Mouse (Mus musculus): ENCODE data around the gene Gm49630.
"Not testable (repeated sequence)": the region's sequence is repeated elsewhere in the genome, so short reads cannot be mapped to it uniquely, and the experiment has no call there.

Gm49630 gene

GRCm38 (mm10) chr17:7371879-7372278, at the start of gene Gm49630:
Gene Gm49630 (minus strand): TSS chr17:7371979.
- not testable (repeated sequence) for DNase-seq (ENCODE audit: low spot score in 2 of 2)

GRCm38 (mm10) chr17:7420191-7420973, 48.6 kb upstream of the Gm49630 start:
- not testable (repeated sequence) for DNase-seq (ENCODE audit: low spot score in 2 of 2)

- not testable (repeated sequence) for DNase-seq (ENCODE audit: low spot score in 2 of 2)
Measured at GRCm38 (mm10) chr17:7414601-7415310, 43.0 kb upstream of the Gm49630 start.

- not testable (repeated sequence) for DNase-seq (ENCODE audit: low spot score in 2 of 2)
Measured at GRCm38 (mm10) chr17:7413336-7413735, 41.6 kb upstream of the Gm49630 start.

- not testable (repeated sequence) for DNase-seq (ENCODE audit: low spot score in 2 of 2)
Measured at GRCm38 (mm10) chr17:7399770-7400169, 28.0 kb upstream of the Gm49630 start.

- not testable (repeated sequence) for DNase-seq (ENCODE audit: low spot score in 2 of 2)
Measured at GRCm38 (mm10) chr17:7398198-7398847, 26.5 kb upstream of the Gm49630 start.

- not testable (repeated sequence) for DNase-seq (ENCODE audit: low spot score in 2 of 2)
Measured at GRCm38 (mm10) chr17:7397079-7397478, 25.3 kb upstream of the Gm49630 start.

- not testable (repeated sequence) for DNase-seq (ENCODE audit: low spot score in 2 of 2)
Measured at GRCm38 (mm10) chr17:7396288-7396687, 24.5 kb upstream of the Gm49630 start.

- DNase-seq (ENCODE audit: low spot score in 2 of 2), result not testable (repeated sequence)
Measured at GRCm38 (mm10) chr17:7395671-7396070, 23.9 kb upstream of the Gm49630 start.

- DNase-seq (ENCODE audit: low spot score in 2 of 2), result not testable (repeated sequence)
Measured at GRCm38 (mm10) chr17:7395116-7395515, 23.3 kb upstream of the Gm49630 start.

- DNase-seq (ENCODE audit: low spot score in 2 of 2), result not testable (repeated sequence)
Measured at GRCm38 (mm10) chr17:7389898-7390297, 18.1 kb upstream of the Gm49630 start.

GRCm38 (mm10) chr17:7388958-7389356, 17.2 kb upstream of the Gm49630 start:
- DNase-seq (ENCODE audit: low spot score in 2 of 2), result not testable (repeated sequence)

- not testable (repeated sequence) for DNase-seq (ENCODE audit: low spot score in 2 of 2)
Measured at GRCm38 (mm10) chr17:7388341-7388957, 16.7 kb upstream of the Gm49630 start.

- DNase-seq (ENCODE audit: low spot score in 2 of 2), result not testable (repeated sequence)
Measured at GRCm38 (mm10) chr17:7386016-7386415, 14.2 kb upstream of the Gm49630 start.

- DNase-seq (ENCODE audit: low spot score in 2 of 2), result not testable (repeated sequence)
Measured at GRCm38 (mm10) chr17:7385364-7385763, 13.6 kb upstream of the Gm49630 start, which contains the start of gene Unc93a2. Gene Unc93a2 (minus strand): TSS chr17:7385464.

GRCm38 (mm10) chr17:7383167-7384143, 11.7 kb upstream of the Gm49630 start:
- not testable (repeated sequence) for DNase-seq (ENCODE audit: low spot score in 2 of 2)

- not testable (repeated sequence) for DNase-seq (ENCODE audit: low spot score in 2 of 2)
Measured at GRCm38 (mm10) chr17:7382711-7383110, 10.9 kb upstream of the Gm49630 start.

GRCm38 (mm10) chr17:7377907-7378306, 6.1 kb upstream of the Gm49630 start:
- DNase-seq (ENCODE audit: low spot score in 2 of 2), result not testable (repeated sequence)

- DNase-seq (ENCODE audit: low spot score in 2 of 2), result not testable (repeated sequence)
Measured at GRCm38 (mm10) chr17:7376951-7377700, 5.3 kb upstream of the Gm49630 start.

GRCm38 (mm10) chr17:7369401-7369800, 2.4 kb downstream of the Gm49630 start:
- DNase-seq (ENCODE audit: low spot score in 2 of 2), result not testable (repeated sequence)

Measured in spleen, postnatal 10 days (tissue).